Mouse (Mus musculus): ENCODE measurements at regions not wholly inside any gene's neighbourhood (a gene's known extent, or its start where the extent isn't known, plus 50 kb on each side); places are given as distances from the start of the nearest gene placed in this dataset.

DNA sequence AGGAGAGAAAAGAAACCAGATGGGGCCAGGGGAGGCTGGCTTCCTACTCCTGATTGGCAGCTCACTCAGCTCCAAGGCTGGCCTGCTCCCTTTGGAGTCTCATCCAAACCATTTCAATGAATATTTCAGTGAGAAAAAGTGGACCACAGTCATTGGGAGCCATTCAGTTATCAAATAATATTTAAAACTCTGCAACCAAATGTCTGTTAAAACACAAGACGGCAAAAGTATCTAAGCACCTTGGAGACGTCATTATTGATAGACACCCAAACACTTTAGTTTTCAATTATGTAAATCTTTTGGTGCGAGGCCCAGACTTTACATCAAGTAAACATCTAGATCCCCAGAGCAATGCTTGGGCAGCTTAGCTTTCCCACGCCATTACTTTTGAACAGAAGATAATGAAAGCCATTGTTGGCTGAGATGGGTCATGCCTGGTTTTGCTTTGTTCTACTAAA lies 268.1 kb upstream of the Dcn start:
- Histone ChIP-seq H3K36me3 (ENCODE audit: control insufficient read depth, insufficient read depth, low read length, poor library complexity, severe bottlenecking) (no peaks in the 10 kb centered on the region), H3K27ac (ENCODE audit: insufficient read depth, low read length) (no peak overlapping the region), H3K4me1 (ENCODE audit: control insufficient read depth, insufficient read depth, low read length) (no peaks in the 10 kb centered on the region), H3K4me3 (ENCODE audit: low read depth, low read length) (no peak overlapping the region), H3K9me3 (replicated peaks; ENCODE audit: control insufficient read depth, insufficient read depth, low read length, poor library complexity, severe bottlenecking) (no peaks in the 10 kb centered on the region), H3K9ac (ENCODE audit: low read depth, poor library complexity, severe bottlenecking) (no peak overlapping the region), H3K27me3 (ENCODE audit: control insufficient read depth, insufficient read depth, low read length, poor library complexity, severe bottlenecking) (no peaks in the 10 kb centered on the region)
- TF ChIP-seq EP300 (IDR thresholded peaks at IDR 0.05; ENCODE audit: insufficient read depth, low read depth, low read length) (no peak), POLR2A (IDR thresholded peaks at IDR 0.05; ENCODE audit: insufficient read depth, low read length) (no peak), CTCF (IDR thresholded peaks at IDR 0.05; ENCODE audit: low read depth, low read length) (no peak)

- H3K27ac ChIP-seq (ENCODE audit: insufficient read depth, low read length): no peak overlapping the region
- no peaks in the 10 kb centered on the region for H3K36me3 ChIP-seq (ENCODE audit: control insufficient read depth, insufficient read depth, low read length, poor library complexity, severe bottlenecking)
- H3K27me3 ChIP-seq (ENCODE audit: control insufficient read depth, insufficient read depth, low read length, poor library complexity, severe bottlenecking): no peaks in the 10 kb centered on the region
- H3K4me3 ChIP-seq (ENCODE audit: low read depth, low read length): no peak overlapping the region
- H3K9ac ChIP-seq (ENCODE audit: low read depth, poor library complexity, severe bottlenecking): no peak overlapping the region
- TF ChIP-seq POLR2A (IDR thresholded peaks at IDR 0.05; ENCODE audit: insufficient read depth, low read length) (no peak), EP300 (IDR thresholded peaks at IDR 0.05; ENCODE audit: insufficient read depth, low read depth, low read length) (no peak), CTCF (IDR thresholded peaks at IDR 0.05; ENCODE audit: low read depth, low read length) (no peak)
- H3K4me1 ChIP-seq (ENCODE audit: control insufficient read depth, insufficient read depth, low read length): no peaks in the 10 kb centered on the region
- H3K9me3 ChIP-seq (replicated peaks; ENCODE audit: control insufficient read depth, insufficient read depth, low read length, poor library complexity, severe bottlenecking): no peaks in the 10 kb centered on the region
Observed at GRCm38 (mm10) chr10:97211785-97212398, 267.5 kb upstream of the Dcn start.

- no peaks in the 10 kb centered on the region for H3K36me3 ChIP-seq (ENCODE audit: control insufficient read depth, insufficient read depth, low read length, poor library complexity, severe bottlenecking)
- TF ChIP-seq CTCF (IDR thresholded peaks at IDR 0.05; ENCODE audit: low read depth, low read length) (no peak), POLR2A (IDR thresholded peaks at IDR 0.05; ENCODE audit: insufficient read depth, low read length) (no peak), EP300 (IDR thresholded peaks at IDR 0.05; ENCODE audit: insufficient read depth, low read depth, low read length) (no peak)
- H3K4me1 ChIP-seq (ENCODE audit: control insufficient read depth, insufficient read depth, low read length): no peaks in the 10 kb centered on the region
- H3K9ac ChIP-seq (ENCODE audit: low read depth, poor library complexity, severe bottlenecking): no peak overlapping the region
- H3K27me3 ChIP-seq (ENCODE audit: control insufficient read depth, insufficient read depth, low read length, poor library complexity, severe bottlenecking): no peaks in the 10 kb centered on the region
- H3K9me3 ChIP-seq (replicated peaks; ENCODE audit: control insufficient read depth, insufficient read depth, low read length, poor library complexity, severe bottlenecking): no peaks in the 10 kb centered on the region
- H3K27ac ChIP-seq (ENCODE audit: insufficient read depth, low read length): no peak overlapping the region
- H3K4me3 ChIP-seq (ENCODE audit: low read depth, low read length): no peak overlapping the region
Observed at GRCm38 (mm10) chr10:97219474-97219873, 259.9 kb upstream of the Dcn start.

DNA sequence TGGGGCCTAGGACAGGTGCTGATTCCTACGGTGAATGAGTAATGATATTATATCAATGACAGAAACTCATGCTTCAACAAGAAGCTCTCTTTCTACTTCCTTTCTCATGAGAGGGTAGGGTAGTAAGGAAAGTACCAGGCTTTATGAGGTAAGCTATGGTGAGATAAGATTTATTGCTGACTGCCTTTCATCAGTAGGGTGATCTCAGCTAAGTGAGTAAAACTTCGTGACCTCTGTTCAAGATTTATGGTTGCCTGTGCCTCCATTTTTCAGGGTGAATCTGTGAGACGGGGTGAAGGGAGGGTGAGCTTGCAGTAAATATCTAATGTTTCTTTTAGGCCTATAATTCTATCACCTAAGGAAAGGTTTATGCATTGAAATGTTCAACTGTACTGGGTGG lies 259.0 kb upstream of the Dcn start:
- no peak overlapping the region for H3K9ac ChIP-seq (ENCODE audit: low read depth, poor library complexity, severe bottlenecking)
- TF ChIP-seq CTCF (IDR thresholded peaks at IDR 0.05; ENCODE audit: low read depth, low read length) (no peak), EP300 (IDR thresholded peaks at IDR 0.05; ENCODE audit: insufficient read depth, low read depth, low read length) (no peak), POLR2A (IDR thresholded peaks at IDR 0.05; ENCODE audit: insufficient read depth, low read length) (no peak)
- H3K4me1 ChIP-seq (ENCODE audit: control insufficient read depth, insufficient read depth, low read length): no peaks in the 10 kb centered on the region
- H3K4me3 ChIP-seq (ENCODE audit: low read depth, low read length): no peak overlapping the region
- H3K36me3 ChIP-seq (ENCODE audit: control insufficient read depth, insufficient read depth, low read length, poor library complexity, severe bottlenecking): no peaks in the 10 kb centered on the region
- no peaks in the 10 kb centered on the region for H3K9me3 ChIP-seq (replicated peaks; ENCODE audit: control insufficient read depth, insufficient read depth, low read length, poor library complexity, severe bottlenecking)
- no peak overlapping the region for H3K27ac ChIP-seq (ENCODE audit: insufficient read depth, low read length)
- H3K27me3 ChIP-seq (ENCODE audit: control insufficient read depth, insufficient read depth, low read length, poor library complexity, severe bottlenecking): no peaks in the 10 kb centered on the region

DNA sequence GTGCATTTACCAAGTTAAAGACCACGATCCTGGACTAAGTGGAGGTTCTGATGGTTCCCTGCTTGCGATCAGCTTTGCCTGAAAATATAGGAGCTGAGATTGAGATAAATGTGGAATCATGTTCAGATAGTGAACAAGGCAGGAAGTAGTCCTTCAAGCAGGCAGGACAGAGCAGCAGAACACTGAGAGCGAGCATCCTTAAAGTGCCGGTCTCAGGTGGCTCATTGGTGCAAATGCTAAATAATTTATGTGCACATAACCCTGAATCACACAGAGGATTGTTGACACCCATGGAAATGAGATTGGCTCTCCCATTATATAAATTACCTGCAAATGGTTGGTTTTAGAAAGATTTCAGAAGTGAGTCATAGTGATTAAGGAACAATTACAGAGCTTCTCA lies 243.8 kb upstream of the Dcn start:
- Histone ChIP-seq H3K4me3 (ENCODE audit: low read depth, low read length) (no peak overlapping the region), H3K36me3 (ENCODE audit: control insufficient read depth, insufficient read depth, low read length, poor library complexity, severe bottlenecking) (no peaks in the 10 kb centered on the region), H3K27me3 (ENCODE audit: control insufficient read depth, insufficient read depth, low read length, poor library complexity, severe bottlenecking) (no peaks in the 10 kb centered on the region), H3K27ac (ENCODE audit: insufficient read depth, low read length) (no peak overlapping the region), H3K9ac (ENCODE audit: low read depth, poor library complexity, severe bottlenecking) (no peak overlapping the region), H3K9me3 (replicated peaks; ENCODE audit: control insufficient read depth, insufficient read depth, low read length, poor library complexity, severe bottlenecking) (no peaks in the 10 kb centered on the region), H3K4me1 (ENCODE audit: control insufficient read depth, insufficient read depth, low read length) (no peaks in the 10 kb centered on the region)
- TF ChIP-seq CTCF (IDR thresholded peaks at IDR 0.05; ENCODE audit: low read depth, low read length) (no peak), EP300 (IDR thresholded peaks at IDR 0.05; ENCODE audit: insufficient read depth, low read depth, low read length) (no peak), POLR2A (IDR thresholded peaks at IDR 0.05; ENCODE audit: insufficient read depth, low read length) (no peak)

DNA sequence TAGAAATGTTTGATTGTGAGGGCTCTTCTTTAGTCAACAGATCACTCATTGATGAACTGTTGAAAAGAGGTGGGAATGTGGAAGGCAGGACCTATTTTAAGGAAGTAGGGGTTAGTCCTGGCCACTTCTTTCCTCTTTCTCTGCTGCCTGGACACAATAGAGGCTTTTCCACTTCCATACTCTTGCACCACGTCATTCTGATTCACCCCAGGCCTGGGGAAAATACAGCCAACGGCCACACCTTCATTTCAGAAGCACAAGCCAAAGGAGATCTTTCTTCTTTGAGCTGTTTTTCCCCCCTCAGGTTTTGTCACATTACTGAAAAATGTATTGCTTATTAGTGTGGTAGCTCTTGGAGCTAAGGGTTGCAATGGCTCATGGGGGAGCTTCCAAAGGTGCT lies 237.9 kb upstream of the Dcn start:
- Histone ChIP-seq H3K27me3 (ENCODE audit: control insufficient read depth, insufficient read depth, low read length, poor library complexity, severe bottlenecking) (no peaks in the 10 kb centered on the region), H3K4me3 (ENCODE audit: low read depth, low read length) (no peak overlapping the region), H3K9ac (ENCODE audit: low read depth, poor library complexity, severe bottlenecking) (no peak overlapping the region), H3K9me3 (replicated peaks; ENCODE audit: control insufficient read depth, insufficient read depth, low read length, poor library complexity, severe bottlenecking) (no peaks in the 10 kb centered on the region), H3K27ac (ENCODE audit: insufficient read depth, low read length) (no peak overlapping the region), H3K36me3 (ENCODE audit: control insufficient read depth, insufficient read depth, low read length, poor library complexity, severe bottlenecking) (no peaks in the 10 kb centered on the region), H3K4me1 (ENCODE audit: control insufficient read depth, insufficient read depth, low read length) (no peaks in the 10 kb centered on the region)
- TF ChIP-seq CTCF (IDR thresholded peaks at IDR 0.05; ENCODE audit: low read depth, low read length) (no peak), POLR2A (IDR thresholded peaks at IDR 0.05; ENCODE audit: insufficient read depth, low read length) (no peak), EP300 (IDR thresholded peaks at IDR 0.05; ENCODE audit: insufficient read depth, low read depth, low read length) (no peak)
